8 mouse cellular contexts compared by ENCODE assay signal in the genomic region with DNA sequence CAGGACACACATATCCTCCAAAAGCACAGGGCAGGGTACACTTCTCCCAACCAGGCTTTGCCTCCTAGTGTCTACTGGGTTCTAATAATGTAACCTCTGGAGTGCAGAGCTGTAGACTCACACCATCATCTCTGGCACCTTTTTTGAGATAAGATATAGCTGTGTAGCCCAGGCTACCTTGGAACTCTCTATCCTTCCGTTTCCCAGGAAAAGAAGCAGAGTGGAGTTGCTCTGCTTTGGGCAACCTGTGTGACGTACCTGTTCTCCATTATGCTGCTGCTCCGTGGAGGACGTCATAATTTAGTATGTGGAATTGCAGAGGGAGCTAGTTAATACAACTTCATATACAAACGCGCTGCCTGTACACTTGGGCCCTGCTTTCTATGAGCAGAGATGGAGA. TPM values are rescaled to one million over a fixed set of nuclear protein-coding genes. Genes with fewer than 3 reads are reported as not detected.
A peak's percentile ranks its signal among the peaks of the same experiment; 100 is the strongest.
DNase-seq lines count a peak whose midpoint lies in the region; ATAC-seq and TF ChIP-seq lines count a peak whose summit lies in the region.
"Had no signal": no experiment of that assay in that cellular context is flagged by ENCODE, and none has a peak within 500 bp of the region (broad histone marks: within the 10 kb centered on the region; RNA-seq: fewer than 3 reads in every experiment).

A gene (plus strand): TSS at position 301 of the 400 bp plus-strand sequence.

- peaks cover 26% of the 10 kb centered on the region for H3K27me3 ChIP-seq in lung, postnatal 0 days (replicated peaks; ENCODE audit: insufficient read depth, low read length)
- H3K27me3 ChIP-seq in forebrain, postnatal 0 days (ENCODE audit: insufficient read depth, low read length) = peaks cover 49% of the 10 kb centered on the region
- peaks cover 64% of the 10 kb centered on the region for H3K27me3 ChIP-seq in limb, embryonic 15.5 days
- H3K27me3 ChIP-seq in stomach, embryonic 16.5 days (ENCODE audit: control insufficient read depth, insufficient read depth, low read length) = peaks cover 46% of the 10 kb centered on the region

- no peak for TF ChIP-seq EP300 in lung, postnatal 0 days (IDR thresholded peaks at IDR 0.05)

- no peak for DNase-seq in lung, postnatal 0 days (ENCODE audit: low spot score)
- DNase-seq in lung, postnatal 14 days = no peak
- no peak for DNase-seq in forebrain, postnatal 0 days
- DNase-seq in ovary, postnatal 36 days (ENCODE audit: low spot score) = no peak
- no peak for DNase-seq in layer of hippocampus, adult 11-12 months (ENCODE audit: low spot score)
- DNase-seq: cerebellum, postnatal 36 days had no signal

- no peak within 1 kb of the TSS for H3K27ac ChIP-seq in lung, postnatal 0 days (ENCODE audit: low read length)
- no peak within 1 kb of the TSS for H3K27ac ChIP-seq in forebrain, postnatal 0 days (ENCODE audit: low read depth, low read length)
- no peak within 1 kb of the TSS for H3K27ac ChIP-seq in limb, embryonic 15.5 days
- H3K27ac ChIP-seq in stomach, embryonic 16.5 days (ENCODE audit: low read length) = no peak within 1 kb of the TSS

- H3K36me3 ChIP-seq in lung, postnatal 0 days (ENCODE audit: insufficient read depth, low read length) = no peaks in the 10 kb centered on the region
- no peaks in the 10 kb centered on the region for H3K36me3 ChIP-seq in forebrain, postnatal 0 days (ENCODE audit: insufficient read depth)
- H3K36me3 ChIP-seq in limb, embryonic 15.5 days = peaks cover 4% of the 10 kb centered on the region; the same call in 1 of the 2 replicates
- no peaks in the 10 kb centered on the region for H3K36me3 ChIP-seq in stomach, embryonic 16.5 days (ENCODE audit: control insufficient read depth, insufficient read depth, low read length)

- no peak for TF ChIP-seq CTCF in lung, postnatal 0 days (IDR thresholded peaks at IDR 0.05)
- TF ChIP-seq CTCF in forebrain, postnatal 0 days (IDR thresholded peaks at IDR 0.05; ENCODE audit: low read depth) = no peak

- H3K4me2 ChIP-seq in lung, postnatal 0 days (replicated peaks; ENCODE audit: low read depth, low read length) = peak within 1 kb of the TSS; percentile 51
- peak within 1 kb of the TSS; percentile 43 for H3K4me2 ChIP-seq in forebrain, postnatal 0 days (ENCODE audit: low read depth)
- peak within 1 kb of the TSS; percentile 64 for H3K4me2 ChIP-seq in limb, embryonic 15.5 days
- H3K4me2 ChIP-seq in stomach, embryonic 16.5 days (ENCODE audit: low read depth, low read length) = peak within 1 kb of the TSS; percentile 75

- H3K4me3 ChIP-seq in lung, postnatal 0 days (ENCODE audit: low read depth, low read length) = peak within 1 kb of the TSS; percentile 14; the same call in 1 of the 2 replicates
- H3K4me3 ChIP-seq in forebrain, postnatal 0 days (ENCODE audit: low read depth, low read length) = 0 out of 2 replicates have a peak within 1 kb of the TSS, but pooled peaks have one; percentile 16
- peak within 1 kb of the TSS; percentile 30 for H3K4me3 ChIP-seq in limb, embryonic 15.5 days
- peak within 1 kb of the TSS; percentile 35 for H3K4me3 ChIP-seq in stomach, embryonic 16.5 days (replicated peaks; ENCODE audit: low read length)

- H3K4me1 ChIP-seq in lung, postnatal 0 days (ENCODE audit: insufficient read depth, low read depth, low read length) = 0 out of 2 replicates have a peak, but pooled peaks cover 5% of the 10 kb centered on the region
- 0 out of 2 replicates have a peak, but pooled peaks cover 2% of the 10 kb centered on the region for H3K4me1 ChIP-seq in forebrain, postnatal 0 days (ENCODE audit: insufficient read depth)
- H3K4me1 ChIP-seq in limb, embryonic 15.5 days = peaks cover 15% of the 10 kb centered on the region
- H3K4me1 ChIP-seq in stomach, embryonic 16.5 days (ENCODE audit: control insufficient read depth, insufficient read depth, low read length) = peaks cover 15% of the 10 kb centered on the region

- ATAC-seq in lung, postnatal 0 days = no peak
- ATAC-seq in forebrain, postnatal 0 days = 0 out of 2 replicates have a peak, but pooled peaks have one; percentile 6
- ATAC-seq in limb, embryonic 15.5 days (ENCODE audit: insufficient number of reproducible peaks, low FRiP score, low TSS enrichment, low read depth) = no peak
- no peak for ATAC-seq in stomach, embryonic 16.5 days (ENCODE audit: insufficient read depth, low FRiP score)

- no peaks in the 10 kb centered on the region for H3K9me3 ChIP-seq in lung, postnatal 0 days (ENCODE audit: low read length)
- H3K9me3 ChIP-seq in forebrain, postnatal 0 days (ENCODE audit: low read length) = no peaks in the 10 kb centered on the region
- no peaks in the 10 kb centered on the region for H3K9me3 ChIP-seq in limb, embryonic 15.5 days
- H3K9me3 ChIP-seq in stomach, embryonic 16.5 days (replicated peaks; ENCODE audit: control insufficient read depth, low read length) = no peaks in the 10 kb centered on the region

- no peak within 1 kb of the TSS for H3K9ac ChIP-seq in lung, postnatal 0 days (replicated peaks; ENCODE audit: low read depth)
- peak within 1 kb of the TSS; percentile 25; the same call in 1 of the 2 replicates for H3K9ac ChIP-seq in forebrain, postnatal 0 days
- H3K9ac ChIP-seq in limb, embryonic 15.5 days = 0 out of 2 replicates have a peak within 1 kb of the TSS, but pooled peaks have one; percentile 7
- peak within 1 kb of the TSS; percentile 20 for H3K9ac ChIP-seq in stomach, embryonic 16.5 days (ENCODE audit: low read length)

- 24% methylated on average over 6 of the region's 6 CpGs for WGBS in lung, postnatal 0 days
- 34% methylated on average over 6 of the region's 6 CpGs for WGBS in forebrain, postnatal 0 days
- WGBS in limb, embryonic 15.5 days = 25% methylated on average over 6 of the region's 6 CpGs
- 27% methylated on average over 6 of the region's 6 CpGs for WGBS in stomach, embryonic 16.5 days

RNA-seq across cellular contexts. Expression of the gene that starts here (rescaled TPM):
- polyA plus RNA-seq in lung, postnatal 0 days (2015; fragmentation: Nextera tagmentation; extraction: Ambion mirVana) = 0.12 TPM in 1 of 2 replicates, not detected in the other
- not detected in 2 replicates for total RNA-seq in forebrain, postnatal 0 days (2014; rRNA removed)
- not detected in 2 replicates for polyA plus RNA-seq in forebrain, postnatal 0 days (2015; fragmentation: Nextera tagmentation; extraction: Ambion mirVana)
- 0.10 and 0.12 TPM in 2 replicates for polyA plus RNA-seq in limb, embryonic 15.5 days (2015; fragmentation: Nextera tagmentation; extraction: Ambion mirVana)
- polyA plus RNA-seq in stomach, embryonic 16.5 days (2015; fragmentation: Nextera tagmentation; extraction: Ambion mirVana) = not detected in 2 replicates

Comparison
In these comparisons a context has a peak if more than half of its experiments do, and no peak if none do; other contexts are left out.
1. Peak in ATAC-seq, H3K4me3 ChIP-seq, H3K9ac ChIP-seq and H3K4me2 ChIP-seq in forebrain, postnatal 0 days; RNA of the gene not detected or under 1 TPM.